Mouse (Mus musculus): ENCODE results near the gene Tom1. TPM values are rescaled to one million over a fixed set of nuclear protein-coding genes. Genes with fewer than 3 reads are reported as not detected.

The Tom1 gene
- polyA plus RNA-seq, 1 experiment from 2014 or later, result 34.3 TPM

DNA sequence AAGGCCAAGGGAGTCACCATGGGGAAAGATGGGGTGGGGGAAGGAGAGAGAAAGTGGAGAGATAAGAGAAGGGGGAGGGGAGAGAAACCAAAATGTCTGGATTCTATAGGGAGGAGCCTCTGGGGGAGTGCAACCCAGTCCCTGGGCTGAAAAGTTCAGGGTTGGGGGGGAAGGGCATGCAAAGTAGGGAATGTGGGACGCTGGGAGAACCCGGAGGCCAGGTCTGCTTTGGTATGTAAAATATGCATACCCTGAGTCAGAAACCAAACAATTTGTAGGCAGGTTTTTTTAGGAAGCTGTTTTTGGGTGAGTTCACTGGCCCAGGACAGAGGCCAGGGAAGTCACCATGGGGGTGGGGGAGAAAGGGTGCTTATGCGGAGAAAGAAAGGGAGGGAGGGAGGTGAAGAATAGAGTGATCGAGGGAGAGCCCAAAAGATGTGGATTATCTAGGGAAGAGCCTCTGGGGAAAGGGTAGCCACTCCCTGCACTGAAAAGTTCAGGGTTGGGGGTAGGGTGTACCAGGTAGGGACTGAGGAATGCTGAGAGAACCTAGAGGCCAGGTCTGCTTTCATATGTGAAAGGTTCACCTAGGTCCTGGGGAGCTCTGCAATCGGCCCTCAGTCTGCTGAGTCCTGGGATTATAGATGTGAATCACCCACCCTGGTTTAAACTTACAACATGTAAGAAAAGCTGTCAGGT, 15.1 kb upstream of the Tom1 start:
- Histone ChIP-seq H3K4me2 (replicated peaks; ENCODE audit: low read depth, low read length) (no peak overlapping the region), H3K36me3 (ENCODE audit: insufficient read depth, low read length) (peaks cover 14% of the 10 kb centered on the region; the same call in 1 of the 2 replicates), H3K27me3 (replicated peaks; ENCODE audit: insufficient read depth, low read length) (no peaks in the 10 kb centered on the region), H3K27ac (ENCODE audit: low read length) (0 out of 2 replicates have a peak overlapping the region, but pooled peaks have one; percentile 32), H3K9ac (replicated peaks; ENCODE audit: low read depth) (no peak overlapping the region), H3K4me3 (ENCODE audit: low read depth, low read length) (no peak overlapping the region), H3K4me1 (ENCODE audit: insufficient read depth, low read depth, low read length) (no peaks in the 10 kb centered on the region), H3K9me3 (ENCODE audit: low read length) (no peaks in the 10 kb centered on the region)
- 34% methylated on average over 5 of the region's 5 CpGs for WGBS
- TF ChIP-seq CTCF (IDR thresholded peaks at IDR 0.05) (no peak), EP300 (IDR thresholded peaks at IDR 0.05) (no peak)
- ATAC-seq (peak; percentile 83), DNase-seq (ENCODE audit: low spot score) (peak; percentile 51)

- Histone ChIP-seq H3K9me3 (ENCODE audit: low read length) (no peaks in the 10 kb centered on the region), H3K27ac (ENCODE audit: low read length) (no peak overlapping the region), H3K36me3 (ENCODE audit: insufficient read depth, low read length) (peaks cover 27% of the 10 kb centered on the region; the same call in 1 of the 2 replicates), H3K4me1 (ENCODE audit: insufficient read depth, low read depth, low read length) (no peaks in the 10 kb centered on the region), H3K27me3 (replicated peaks; ENCODE audit: insufficient read depth, low read length) (no peaks in the 10 kb centered on the region), H3K9ac (replicated peaks; ENCODE audit: low read depth) (no peak overlapping the region), H3K4me3 (ENCODE audit: low read depth, low read length) (no peak overlapping the region), H3K4me2 (replicated peaks; ENCODE audit: low read depth, low read length) (no peak overlapping the region)
- DNase-seq (ENCODE audit: low spot score) (no peak), ATAC-seq (no peak)
- 96% methylated on average over 3 of the region's 3 CpGs for WGBS
- TF ChIP-seq CTCF (IDR thresholded peaks at IDR 0.05) (peak; percentile 62), EP300 (IDR thresholded peaks at IDR 0.05) (no peak)
These were observed 9.7 kb upstream of the Tom1 start for GRCm38 (mm10) chr8:75023660-75024316.

GRCm38 (mm10) chr8:75025809-75026208, 7.7 kb upstream of the Tom1 start:
- no peak for DNase-seq (ENCODE audit: low spot score)
- no peak for TF ChIP-seq CTCF (IDR thresholded peaks at IDR 0.05)
- no peak for TF ChIP-seq EP300 (IDR thresholded peaks at IDR 0.05)
- Histone ChIP-seq H3K9me3 (ENCODE audit: low read length) (no peaks in the 10 kb centered on the region), H3K27me3 (replicated peaks; ENCODE audit: insufficient read depth, low read length) (no peaks in the 10 kb centered on the region), H3K36me3 (ENCODE audit: insufficient read depth, low read length) (peaks cover 27% of the 10 kb centered on the region; the same call in 1 of the 2 replicates), H3K4me1 (ENCODE audit: insufficient read depth, low read depth, low read length) (no peaks in the 10 kb centered on the region), H3K4me3 (ENCODE audit: low read depth, low read length) (no peak overlapping the region), H3K4me2 (replicated peaks; ENCODE audit: low read depth, low read length) (no peak overlapping the region), H3K9ac (replicated peaks; ENCODE audit: low read depth) (no peak overlapping the region), H3K27ac (ENCODE audit: low read length) (no peak overlapping the region)
- ATAC-seq, result no peak
- 92% methylated on average over 4 of the region's 4 CpGs for WGBS

DNA sequence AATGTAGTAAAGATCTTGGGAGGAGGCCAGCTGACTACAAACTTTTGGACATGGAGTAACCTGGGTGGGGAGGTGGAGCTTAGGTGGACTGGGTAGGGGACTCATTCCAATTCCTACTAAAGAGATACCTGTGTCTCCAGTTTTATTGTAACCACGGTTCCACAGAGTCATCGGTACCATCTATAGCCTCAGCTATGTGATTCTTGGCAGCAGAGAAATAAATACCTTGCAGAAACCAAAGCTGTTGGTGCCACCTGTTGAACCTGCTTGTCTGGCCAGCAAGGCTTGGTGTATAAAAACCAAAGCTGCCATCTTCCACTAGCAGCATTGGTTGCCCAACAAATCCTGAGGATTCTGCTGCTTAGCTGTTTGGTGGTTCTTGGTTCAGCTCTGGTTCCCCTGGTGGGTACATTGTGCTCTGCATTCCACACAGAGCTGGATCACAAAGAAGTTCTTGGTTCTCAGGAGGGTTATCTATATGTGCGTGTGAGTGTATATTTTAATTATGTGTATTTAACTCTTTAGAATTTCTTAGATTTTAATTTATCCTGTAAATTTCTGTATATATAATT, 3.0 kb upstream of the Tom1 start:
- H3K4me1 ChIP-seq (ENCODE audit: insufficient read depth, low read depth, low read length), result no peaks in the 10 kb centered on the region
- DNase-seq (ENCODE audit: low spot score) (no peak), ATAC-seq (no peak)
- H3K4me2 ChIP-seq (replicated peaks; ENCODE audit: low read depth, low read length), result no peak overlapping the region
- H3K9ac ChIP-seq (replicated peaks; ENCODE audit: low read depth), result no peak overlapping the region
- no peaks in the 10 kb centered on the region for H3K9me3 ChIP-seq (ENCODE audit: low read length)
- H3K27ac ChIP-seq (ENCODE audit: low read length), result no peak overlapping the region
- TF ChIP-seq CTCF (IDR thresholded peaks at IDR 0.05) (peak; percentile 32), EP300 (IDR thresholded peaks at IDR 0.05) (no peak)
- H3K27me3 ChIP-seq (replicated peaks; ENCODE audit: insufficient read depth, low read length), result no peaks in the 10 kb centered on the region
- H3K36me3 ChIP-seq (ENCODE audit: insufficient read depth, low read length), result no peaks in the 10 kb centered on the region
- WGBS, result 96% methylated on average over 3 of the region's 3 CpGs
- no peak overlapping the region for H3K4me3 ChIP-seq (ENCODE audit: low read depth, low read length)

- ATAC-seq (no peak), DNase-seq (ENCODE audit: low spot score) (no peak)
- Histone ChIP-seq H3K36me3 (ENCODE audit: insufficient read depth, low read length) (no peaks in the 10 kb centered on the region), H3K9ac (replicated peaks; ENCODE audit: low read depth) (no peak overlapping the region), H3K27me3 (replicated peaks; ENCODE audit: insufficient read depth, low read length) (no peaks in the 10 kb centered on the region), H3K9me3 (ENCODE audit: low read length) (no peaks in the 10 kb centered on the region), H3K27ac (ENCODE audit: low read length) (peak overlapping the region; percentile 92; the same call in 1 of the 2 replicates), H3K4me2 (replicated peaks; ENCODE audit: low read depth, low read length) (peak overlapping the region; percentile 82), H3K4me1 (ENCODE audit: insufficient read depth, low read depth, low read length) (no peaks in the 10 kb centered on the region), H3K4me3 (ENCODE audit: low read depth, low read length) (peak overlapping the region; percentile 71; the same call in 1 of the 2 replicates)
- 45% methylated on average over 5 of the region's 5 CpGs for WGBS
- TF ChIP-seq EP300 (IDR thresholded peaks at IDR 0.05) (no peak), CTCF (IDR thresholded peaks at IDR 0.05) (no peak)
These were observed 544 bp upstream of the Tom1 start for GRCm38 (mm10) chr8:75032961-75033360.

- peak overlapping the region; percentile 71 for H3K4me3 ChIP-seq (ENCODE audit: low read depth, low read length)
- H3K9me3 ChIP-seq (ENCODE audit: low read length), result no peaks in the 10 kb centered on the region
- ATAC-seq (no peak), DNase-seq (ENCODE audit: low spot score) (no peak)
- H3K27me3 ChIP-seq (replicated peaks; ENCODE audit: insufficient read depth, low read length), result no peaks in the 10 kb centered on the region
- H3K9ac ChIP-seq (replicated peaks; ENCODE audit: low read depth), result peak overlapping the region; percentile 56
- H3K27ac ChIP-seq (ENCODE audit: low read length), result peak overlapping the region; percentile 92
- under 1% methylated on average over 17 of the region's 17 CpGs for WGBS
- H3K4me1 ChIP-seq (ENCODE audit: insufficient read depth, low read depth, low read length), result no peaks in the 10 kb centered on the region
- H3K4me2 ChIP-seq (replicated peaks; ENCODE audit: low read depth, low read length), result peak overlapping the region; percentile 82
- no peaks in the 10 kb centered on the region for H3K36me3 ChIP-seq (ENCODE audit: insufficient read depth, low read length)
- TF ChIP-seq CTCF (IDR thresholded peaks at IDR 0.05) (no peak), EP300 (IDR thresholded peaks at IDR 0.05) (no peak)
These were observed 780 bp downstream of the Tom1 start for GRCm38 (mm10) chr8:75034285-75034684.
